Mouse (Mus musculus): Measurements from ENCODE around the gene Ccn1.

The Ccn1 gene

GRCm38 (mm10) chr3:145650298-145651011, 674 bp upstream of the Ccn1 start:
- in situ Hi-C loops (cut with MseI, MboI), result no loop called here

- in situ Hi-C loops (cut with MseI, MboI), result no loop called here
Observed at GRCm38 (mm10) chr3:145648991-145649851, 560 bp downstream of the Ccn1 start.

- in situ Hi-C loops (cut with MseI, MboI), result no loop called here
Observed at GRCm38 (mm10) chr3:145648097-145648931, 1.5 kb downstream of the Ccn1 start.

GRCm38 (mm10) chr3:145647416-145647815, 2.4 kb downstream of the Ccn1 start:
- in situ Hi-C loops (cut with MseI, MboI), result no loop called here

- in situ Hi-C loops (cut with MseI, MboI), result no loop called here
Observed at GRCm38 (mm10) chr3:145646666-145647065, 3.1 kb downstream of the Ccn1 start.

GRCm38 (mm10) chr3:145646009-145646408, 3.8 kb downstream of the Ccn1 start:
- in situ Hi-C loops (cut with MseI, MboI), result no loop called here

GRCm38 (mm10) chr3:145645463-145645862, 4.3 kb downstream of the Ccn1 start:
- in situ Hi-C loops (cut with MseI, MboI), result no loop called here

- in situ Hi-C loops (cut with MseI, MboI), result no loop called here
Observed at GRCm38 (mm10) chr3:145642861-145643260, 6.9 kb downstream of the Ccn1 start.

- in situ Hi-C loops (cut with MseI, MboI), result no loop called here
Observed at GRCm38 (mm10) chr3:145641878-145642277, 7.9 kb downstream of the Ccn1 start.

GRCm38 (mm10) chr3:145641036-145641685, 8.6 kb downstream of the Ccn1 start:
- in situ Hi-C loops (cut with MseI, MboI), result no loop called here

- in situ Hi-C loops (cut with MseI, MboI), result no loop called here
Observed at GRCm38 (mm10) chr3:145640583-145640982, 9.2 kb downstream of the Ccn1 start.

GRCm38 (mm10) chr3:145640170-145640569, 9.6 kb downstream of the Ccn1 start:
- in situ Hi-C loops (cut with MseI, MboI), result no loop called here

- in situ Hi-C loops (cut with MseI, MboI), result no loop called here
Observed at GRCm38 (mm10) chr3:145634002-145634710, 15.6 kb downstream of the Ccn1 start.

GRCm38 (mm10) chr3:145632888-145633287, 16.9 kb downstream of the Ccn1 start:
- in situ Hi-C loops (cut with MseI, MboI), result no loop called here

- in situ Hi-C loops (cut with MseI, MboI), result no loop called here
Observed at GRCm38 (mm10) chr3:145628643-145629042, 21.1 kb downstream of the Ccn1 start.

- in situ Hi-C loops (cut with MseI, MboI), result no loop called here
Observed at GRCm38 (mm10) chr3:145627830-145628229, 22.0 kb downstream of the Ccn1 start.

- in situ Hi-C loops (cut with MseI, MboI), result no loop called here
Observed at GRCm38 (mm10) chr3:145626063-145626462, 23.7 kb downstream of the Ccn1 start.

GRCm38 (mm10) chr3:145625546-145625945, 24.2 kb downstream of the Ccn1 start:
- in situ Hi-C loops (cut with MseI, MboI), result no loop called here

- in situ Hi-C loops (cut with MseI, MboI), result loop anchor here (25.0 kb wide), 1 partner anchor 288 kb away; the partner anchor contains the start of gene Bcl10 (in 2 of the 2)
Observed at GRCm38 (mm10) chr3:145624786-145625185, 25.0 kb downstream of the Ccn1 start.

- in situ Hi-C loops (cut with MseI, MboI), result loop anchor here (25.0 kb wide), 1 partner anchor 289 kb away; the partner anchor contains the start of gene Bcl10 (in 2 of the 2)
Observed at GRCm38 (mm10) chr3:145623047-145623446, 26.7 kb downstream of the Ccn1 start.

Data from mouse trophoblast stem cell (cell line).